Mouse (Mus musculus) lung, postnatal 0 days (tissue): Measurements from ENCODE around the gene Gramd4.

Experiments used
- CTCF ChIP-seq: IDR thresholded peaks from 2 replicates; pipeline ENCODE4 v1.5.1; 2016; ENCODE audit warnings: antibody characterized with exemption, mild to moderate bottlenecking
- EP300 ChIP-seq: IDR thresholded peaks from 2 replicates; pipeline ENCODE4 v1.6.1; 2016; ENCODE audit warnings: antibody characterized with exemption, mild to moderate bottlenecking, control low read depth

DNA sequence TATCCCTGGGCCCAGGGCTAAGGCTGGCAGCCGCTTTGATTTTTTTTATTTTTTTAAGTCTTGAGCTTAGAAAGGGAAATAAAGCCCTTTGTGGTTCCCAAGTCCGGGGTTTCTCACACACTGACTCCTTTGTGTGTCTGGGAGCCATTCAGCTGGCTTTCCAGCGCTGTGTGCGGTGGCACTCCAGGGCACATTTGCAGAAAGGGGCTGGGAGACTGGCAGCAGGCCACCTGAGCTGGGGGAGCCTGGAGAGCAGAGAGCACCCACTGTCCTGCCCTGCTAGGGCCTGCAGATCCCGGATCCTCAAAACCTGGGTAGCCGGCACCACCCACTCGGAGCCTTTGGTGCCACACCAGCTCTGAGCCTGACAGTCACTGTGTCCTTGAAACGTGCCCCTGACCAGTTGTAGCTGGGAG is 28.8 kb downstream of the Gramd4 start:
- TF ChIP-seq CTCF, result no peak
- no peak for TF ChIP-seq EP300
